Mouse (Mus musculus) embryonic facial prominence, embryonic 12.5 days (tissue): ENCODE measurements around the gene Naa60. TPM values are rescaled to one million over a fixed set of nuclear protein-coding genes. Genes with fewer than 3 reads are reported as not detected.

Experiments
- ATAC-seq: fragments of 200-750 bp; cut with Nextera tagmentation; 2 replicates; pipeline ENCODE4 v1.8.0; 2017; ENCODE audit not compliant: insufficient number of reproducible peaks, insufficient read depth, low FRiP score, low TSS enrichment
- H3K27ac ChIP-seq: fragments of 300-500 bp; sonication (generic); 2 replicates; pipeline ENCODE4 v1.5.1; 2016; ENCODE audit warnings: mild to moderate bottlenecking
- H3K27me3 ChIP-seq: fragments of 300-500 bp; sonication (generic); 2 replicates; pipeline ENCODE4 v1.6.1; 2016; ENCODE audit warnings: mild to moderate bottlenecking, moderate library complexity
- H3K36me3 ChIP-seq: fragments of 300-500 bp; sonication (generic); 2 replicates; pipeline ENCODE4 v1.6.1; 2016; ENCODE audit warnings: mild to moderate bottlenecking
- H3K4me1 ChIP-seq: fragments of 300-500 bp; sonication (generic); 2 replicates; pipeline ENCODE4 v1.6.1; 2016
- H3K4me2 ChIP-seq: fragments of 300-500 bp; sonication (generic); replicated peaks from 2 replicates; pipeline ENCODE4 v1.6.1; 2016; ENCODE audit warnings: mild to moderate bottlenecking, moderate library complexity
- H3K4me3 ChIP-seq: fragments of 300-500 bp; sonication (generic); 2 replicates; pipeline ENCODE4 v1.5.1; 2016; ENCODE audit warnings: mild to moderate bottlenecking
- H3K9ac ChIP-seq: fragments of 300-500 bp; sonication (generic); 2 replicates; pipeline ENCODE4 v1.6.1; 2016; ENCODE audit warnings: mild to moderate bottlenecking, moderate library complexity
- H3K9me3 ChIP-seq: fragments of 300-500 bp; sonication (generic); 2 replicates; pipeline ENCODE4 v1.6.1; 2016; ENCODE audit warnings: mild to moderate bottlenecking, moderate library complexity
- whole genome bisulfite sequencing: fragments of 180-500 bp; shearing (Covaris S2); methylation state at CpG from one replicate; pipeline ENCODE4 v1.1.7; 2016; 5-methylcytosine and 5-hydroxymethylcytosine counted together
- polyA plus RNA-seq: library from polyadenylated mRNA; unstranded; fragments of >200 nt; fragmentation: Nextera tagmentation; extraction: Ambion mirVana; gene quantifications from 2 replicates; pipeline ENCODE4 v1.2.1, GENCODE M21; 2016

The Naa60 gene
- 56.6 and 58.3 TPM in 2 replicates for polyA plus RNA-seq

- 7% methylated on average over 47 of the region's 47 CpGs for WGBS
- H3K36me3 ChIP-seq = 0 out of 2 replicates have a peak, but pooled peaks cover 10% of the 10 kb centered on the region
- peak within 1 kb of the TSS; percentile 78 for H3K4me2 ChIP-seq
- H3K27ac ChIP-seq = no peak within 1 kb of the TSS
- 0 out of 2 replicates have a peak, but pooled peaks cover 6% of the 10 kb centered on the region for H3K4me1 ChIP-seq
- ATAC-seq = peak; percentile 97
- H3K27me3 ChIP-seq = no peaks in the 10 kb centered on the region
- H3K4me3 ChIP-seq = peak within 1 kb of the TSS; percentile 53
- H3K9ac ChIP-seq = peak within 1 kb of the TSS; percentile 53
- no peaks in the 10 kb centered on the region for H3K9me3 ChIP-seq
Measured at GRCm38 (mm10) chr16:3872216-3873047, at the start of gene Naa60. Naa60 (plus strand) TSS chr16:3872375.

GRCm38 (mm10) chr16:3828021-3828420 lies 44.2 kb upstream of the Naa60 start:
- no peaks in the 10 kb centered on the region for H3K27me3 ChIP-seq
- no peak for ATAC-seq
- WGBS = 62% methylated on average over 3 of the region's 3 CpGs
- no peak overlapping the region for H3K4me3 ChIP-seq
- no peak overlapping the region for H3K27ac ChIP-seq
- H3K9ac ChIP-seq = no peak overlapping the region
- no peaks in the 10 kb centered on the region for H3K36me3 ChIP-seq
- no peaks in the 10 kb centered on the region for H3K4me1 ChIP-seq
- H3K9me3 ChIP-seq = no peaks in the 10 kb centered on the region
- H3K4me2 ChIP-seq = no peak overlapping the region

- 77% methylated on average over 2 of the region's 2 CpGs for WGBS
- no peaks in the 10 kb centered on the region for H3K9me3 ChIP-seq
- H3K36me3 ChIP-seq = no peaks in the 10 kb centered on the region
- H3K27me3 ChIP-seq = no peaks in the 10 kb centered on the region
- no peaks in the 10 kb centered on the region for H3K4me1 ChIP-seq
- no peak overlapping the region for H3K27ac ChIP-seq
- no peak for ATAC-seq
- H3K4me3 ChIP-seq = no peak overlapping the region
- no peak overlapping the region for H3K9ac ChIP-seq
- no peak overlapping the region for H3K4me2 ChIP-seq
Measured at GRCm38 (mm10) chr16:3829727-3830126, 42.4 kb upstream of the Naa60 start.

GRCm38 (mm10) chr16:3830588-3831109 lies 41.5 kb upstream of the Naa60 start, which contains the start of gene Olfr15:
Olfr15 (plus strand) TSS chr16:3830878.
- Histone ChIP-seq H3K4me1 (no peaks in the 10 kb centered on the region), H3K27ac (no peak within 1 kb of the TSS), H3K36me3 (no peaks in the 10 kb centered on the region), H3K27me3 (no peaks in the 10 kb centered on the region), H3K9ac (no peak within 1 kb of the TSS), H3K4me3 (no peak within 1 kb of the TSS), H3K9me3 (no peaks in the 10 kb centered on the region), H3K4me2 (no peak within 1 kb of the TSS)
- no peak for ATAC-seq

GRCm38 (mm10) chr16:3835461-3835860 lies 36.7 kb upstream of the Naa60 start:
- WGBS = 70% methylated on average over 2 of the region's 2 CpGs
- Histone ChIP-seq H3K4me3 (no peak overlapping the region), H3K9ac (no peak overlapping the region), H3K4me1 (no peaks in the 10 kb centered on the region), H3K36me3 (no peaks in the 10 kb centered on the region), H3K9me3 (no peaks in the 10 kb centered on the region), H3K4me2 (no peak overlapping the region), H3K27me3 (no peaks in the 10 kb centered on the region), H3K27ac (no peak overlapping the region)
- ATAC-seq = no peak

- Histone ChIP-seq H3K27me3 (no peaks in the 10 kb centered on the region), H3K9me3 (no peaks in the 10 kb centered on the region), H3K36me3 (no peaks in the 10 kb centered on the region), H3K4me3 (no peak overlapping the region), H3K4me1 (no peaks in the 10 kb centered on the region), H3K27ac (no peak overlapping the region), H3K9ac (no peak overlapping the region), H3K4me2 (no peak overlapping the region)
- ATAC-seq = no peak
- 61% methylated on average over 17 of the region's 17 CpGs for WGBS
Measured at GRCm38 (mm10) chr16:3839157-3839885, 32.9 kb upstream of the Naa60 start.

GRCm38 (mm10) chr16:3842989-3843388 lies 29.2 kb upstream of the Naa60 start:
- H3K4me3 ChIP-seq = no peak overlapping the region
- H3K4me2 ChIP-seq = no peak overlapping the region
- peaks cover 6% of the 10 kb centered on the region for H3K4me1 ChIP-seq
- no peaks in the 10 kb centered on the region for H3K36me3 ChIP-seq
- ATAC-seq = no peak
- no peaks in the 10 kb centered on the region for H3K9me3 ChIP-seq
- no peak overlapping the region for H3K9ac ChIP-seq
- 25% methylated on average over 4 of the region's 4 CpGs for WGBS
- H3K27me3 ChIP-seq = no peaks in the 10 kb centered on the region
- H3K27ac ChIP-seq = no peak overlapping the region

- no peak for ATAC-seq
- WGBS = 61% methylated on average over 1 of the region's 1 CpGs
- Histone ChIP-seq H3K4me2 (no peak overlapping the region), H3K27ac (no peak overlapping the region), H3K36me3 (no peaks in the 10 kb centered on the region), H3K4me1 (peaks cover 7% of the 10 kb centered on the region), H3K27me3 (no peaks in the 10 kb centered on the region), H3K4me3 (no peak overlapping the region), H3K9me3 (no peaks in the 10 kb centered on the region), H3K9ac (no peak overlapping the region)
Measured at GRCm38 (mm10) chr16:3843796-3844195, 28.4 kb upstream of the Naa60 start.

GRCm38 (mm10) chr16:3846711-3847518 lies 25.3 kb upstream of the Naa60 start, which contains the start of gene Zfp174:
Zfp174 (plus strand) TSS chr16:3847268.
- no peaks in the 10 kb centered on the region for H3K27me3 ChIP-seq
- 5% methylated on average over 38 of the region's 38 CpGs for WGBS
- peak within 1 kb of the TSS; percentile 67 for H3K4me3 ChIP-seq
- no peaks in the 10 kb centered on the region for H3K9me3 ChIP-seq
- peak within 1 kb of the TSS; percentile 68 for H3K9ac ChIP-seq
- no peaks in the 10 kb centered on the region for H3K36me3 ChIP-seq
- H3K4me2 ChIP-seq = peak within 1 kb of the TSS; percentile 66
- peaks cover 7% of the 10 kb centered on the region for H3K4me1 ChIP-seq
- H3K27ac ChIP-seq = no peak within 1 kb of the TSS
- ATAC-seq = peak; percentile 99

GRCm38 (mm10) chr16:3847871-3848270 lies 24.3 kb upstream of the Naa60 start:
- H3K4me1 ChIP-seq = peaks cover 7% of the 10 kb centered on the region
- no peaks in the 10 kb centered on the region for H3K9me3 ChIP-seq
- no peak overlapping the region for H3K27ac ChIP-seq
- ATAC-seq = no peak
- H3K9ac ChIP-seq = peak overlapping the region; percentile 68; the same call in 1 of the 2 replicates
- H3K36me3 ChIP-seq = no peaks in the 10 kb centered on the region
- H3K27me3 ChIP-seq = no peaks in the 10 kb centered on the region
- H3K4me2 ChIP-seq = peak overlapping the region; percentile 66
- WGBS = 56% methylated on average over 4 of the region's 4 CpGs
- H3K4me3 ChIP-seq = peak overlapping the region; percentile 67

- no peak for ATAC-seq
- H3K27ac ChIP-seq = no peak overlapping the region
- no peak overlapping the region for H3K9ac ChIP-seq
- no peaks in the 10 kb centered on the region for H3K27me3 ChIP-seq
- H3K4me3 ChIP-seq = no peak overlapping the region
- no peaks in the 10 kb centered on the region for H3K36me3 ChIP-seq
- peaks cover 7% of the 10 kb centered on the region for H3K4me1 ChIP-seq
- H3K9me3 ChIP-seq = no peaks in the 10 kb centered on the region
- WGBS = 71% methylated on average over 3 of the region's 3 CpGs
- H3K4me2 ChIP-seq = no peak overlapping the region
Measured at GRCm38 (mm10) chr16:3848416-3848815, 23.8 kb upstream of the Naa60 start.
